Mouse (Mus musculus): ENCODE measurements around the gene Phyhd1. TPM values are rescaled to one million over a fixed set of nuclear protein-coding genes. Genes with fewer than 3 reads are reported as not detected.

Gene Phyhd1
- total RNA-seq, 1 experiment from 2014 or later: 9.6 TPM

DNA sequence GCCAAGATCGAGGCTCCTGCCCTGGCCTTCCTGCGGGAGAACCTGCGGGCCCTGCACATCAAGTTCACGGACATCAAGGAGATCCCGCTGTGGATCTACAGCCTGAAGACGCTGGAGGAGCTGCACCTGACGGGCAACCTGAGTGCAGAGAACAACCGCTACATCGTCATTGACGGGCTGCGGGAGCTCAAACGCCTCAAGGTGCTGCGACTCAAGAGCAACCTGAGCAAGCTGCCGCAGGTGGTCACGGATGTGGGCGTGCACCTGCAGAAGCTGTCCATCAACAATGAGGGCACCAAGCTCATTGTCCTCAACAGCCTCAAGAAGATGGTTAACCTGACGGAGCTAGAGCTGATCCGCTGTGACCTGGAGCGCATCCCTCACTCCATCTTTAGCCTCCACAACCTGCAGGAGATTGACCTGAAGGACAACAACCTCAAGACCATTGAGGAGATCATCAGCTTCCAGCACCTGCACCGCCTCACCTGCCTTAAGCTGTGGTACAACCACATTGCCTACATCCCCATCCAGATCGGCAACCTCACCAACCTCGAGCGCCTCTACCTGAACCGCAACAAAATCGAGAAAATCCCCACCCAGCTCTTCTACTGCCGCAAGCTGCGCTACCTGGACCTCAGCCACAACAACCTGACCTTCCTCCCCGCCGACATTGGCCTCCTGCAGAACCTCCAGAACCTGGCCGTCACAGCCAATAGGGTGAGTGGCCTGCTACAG lies 9.2 kb upstream of the Phyhd1 start:
- no peak for DNase-seq

DNA sequence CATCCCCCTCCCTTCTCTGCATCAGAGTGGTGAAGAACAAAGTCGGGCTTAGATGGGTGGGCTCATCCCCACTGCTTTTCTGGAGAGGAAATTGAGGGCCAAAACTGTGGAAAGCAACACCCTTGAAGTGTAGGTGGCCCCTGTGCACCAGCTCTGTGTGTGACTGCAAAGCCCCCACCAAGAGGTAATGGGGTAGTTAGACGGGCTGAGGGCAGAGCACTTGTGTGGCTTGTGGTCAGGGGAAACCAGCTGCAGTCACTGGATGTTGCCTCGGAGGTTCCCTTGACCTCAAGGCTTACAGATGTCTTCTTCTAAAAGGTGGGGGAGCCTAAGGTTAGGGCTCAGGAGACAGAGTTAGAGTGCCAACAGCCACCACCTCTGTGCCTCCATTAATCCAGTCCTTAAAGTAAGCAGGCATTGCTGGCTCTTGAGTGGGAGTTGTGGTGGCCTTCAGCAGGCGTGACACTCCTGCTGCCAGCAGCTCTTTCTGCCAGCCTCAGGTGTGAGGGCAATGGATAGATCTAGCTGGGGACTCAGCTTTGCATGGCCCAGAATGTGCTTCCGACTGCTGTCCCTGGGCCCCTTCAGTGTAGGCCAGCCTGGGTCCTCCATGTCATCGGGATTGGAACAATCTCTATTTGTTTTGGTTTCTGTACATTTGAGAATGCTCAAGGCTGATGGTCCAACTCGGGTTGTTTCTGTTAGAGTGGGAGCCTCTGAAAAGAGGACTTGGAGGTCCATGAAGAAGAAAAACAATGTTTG lies 8.1 kb upstream of the Phyhd1 start:
- no peak for DNase-seq

DNA sequence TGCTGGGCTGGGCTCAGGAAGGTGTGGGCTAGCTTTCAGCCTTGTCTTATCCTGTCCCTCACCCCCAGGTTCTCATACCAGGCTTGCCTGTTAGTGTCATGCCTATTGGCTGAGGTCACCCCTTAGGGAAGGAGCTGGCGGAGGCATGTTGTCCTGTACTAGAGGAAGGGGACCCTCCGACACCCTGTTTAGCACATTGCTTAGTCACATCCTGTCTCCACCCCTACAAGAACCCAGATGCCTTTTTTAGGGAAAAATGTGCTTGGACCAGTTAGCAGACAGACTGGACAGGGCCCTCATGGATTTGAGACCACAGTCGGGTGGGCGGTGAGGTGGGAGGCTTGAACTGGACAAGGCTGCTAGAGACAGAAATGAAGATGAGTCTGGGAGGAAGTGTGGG lies 7.4 kb upstream of the Phyhd1 start:
- DNase-seq: no peak

DNA sequence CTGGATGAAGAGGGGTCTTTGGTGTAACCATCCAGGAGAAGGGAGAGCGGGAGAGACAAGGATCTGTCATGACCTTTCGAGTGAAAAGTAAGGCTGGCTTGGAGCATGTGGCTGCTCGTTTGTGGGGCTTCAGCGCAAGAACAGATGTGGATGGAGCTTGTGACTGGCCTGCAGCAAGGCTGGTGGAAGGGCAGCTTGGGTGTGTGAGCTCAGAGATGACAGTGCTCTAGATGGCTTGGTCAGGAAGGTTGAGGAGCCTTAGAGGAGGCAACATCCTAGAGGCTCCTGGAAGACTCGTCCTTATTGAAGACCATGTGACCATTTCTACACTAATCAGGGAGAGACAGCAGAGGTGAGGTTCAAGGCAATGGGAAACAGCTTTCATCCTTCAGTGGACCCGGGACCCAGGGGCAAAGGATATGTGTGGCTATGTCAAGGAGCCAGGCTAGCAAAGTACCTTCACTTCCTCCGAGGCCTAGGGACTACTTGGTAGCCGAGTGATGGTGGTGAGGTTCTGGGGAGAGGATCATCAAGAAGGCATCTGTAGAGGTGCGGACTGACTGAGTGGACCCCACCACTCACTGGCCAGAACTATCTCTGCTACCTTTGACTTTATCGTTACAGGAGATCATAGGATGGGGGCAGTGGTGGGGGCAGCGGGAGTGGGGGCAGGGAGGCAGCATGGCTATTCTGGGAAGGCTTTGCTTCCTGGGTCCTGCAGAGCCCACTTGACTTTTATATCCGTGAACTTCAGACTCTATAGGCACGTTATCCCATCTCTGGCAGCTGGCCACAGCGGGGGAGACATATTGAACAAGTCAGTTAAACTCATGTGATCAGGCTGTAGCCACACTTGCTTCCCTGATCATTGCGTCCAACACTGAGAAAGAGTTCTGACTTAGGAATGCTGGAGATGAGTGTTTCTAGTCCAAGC lies 6.6 kb upstream of the Phyhd1 start:
- DNase-seq: no peak

DNA sequence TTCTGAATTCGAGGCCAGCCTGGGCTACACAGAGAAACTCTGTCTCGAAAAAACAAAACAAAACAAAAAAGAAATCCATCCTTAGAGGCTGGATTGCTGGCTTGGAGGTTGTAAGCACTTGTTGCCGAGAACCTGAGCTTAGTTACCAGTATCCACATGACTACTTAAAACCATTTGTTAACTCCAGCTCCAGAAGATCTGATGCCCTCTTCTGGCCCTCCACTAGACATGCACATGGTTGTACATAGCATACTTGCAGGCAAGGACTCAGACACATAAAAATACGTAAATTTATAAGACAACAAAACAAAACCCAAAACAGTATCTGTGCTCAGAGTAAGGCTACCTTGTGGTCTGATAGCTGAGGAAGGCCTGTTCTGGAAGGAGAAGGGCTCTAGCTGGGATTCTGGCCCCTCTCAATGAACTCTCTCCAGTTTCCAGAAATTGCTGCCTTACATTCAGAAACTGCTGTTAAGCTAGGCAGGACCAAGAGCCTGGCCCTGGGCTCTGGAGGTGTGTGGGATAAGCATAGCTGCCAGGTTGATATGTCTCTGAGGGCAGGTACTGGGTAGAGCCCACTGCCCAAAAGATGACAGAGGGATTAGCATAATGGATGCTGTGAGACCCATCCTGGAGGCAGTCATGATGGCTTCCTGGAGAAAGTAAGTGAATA lies 4.8 kb upstream of the Phyhd1 start:
- no peak for DNase-seq

DNA sequence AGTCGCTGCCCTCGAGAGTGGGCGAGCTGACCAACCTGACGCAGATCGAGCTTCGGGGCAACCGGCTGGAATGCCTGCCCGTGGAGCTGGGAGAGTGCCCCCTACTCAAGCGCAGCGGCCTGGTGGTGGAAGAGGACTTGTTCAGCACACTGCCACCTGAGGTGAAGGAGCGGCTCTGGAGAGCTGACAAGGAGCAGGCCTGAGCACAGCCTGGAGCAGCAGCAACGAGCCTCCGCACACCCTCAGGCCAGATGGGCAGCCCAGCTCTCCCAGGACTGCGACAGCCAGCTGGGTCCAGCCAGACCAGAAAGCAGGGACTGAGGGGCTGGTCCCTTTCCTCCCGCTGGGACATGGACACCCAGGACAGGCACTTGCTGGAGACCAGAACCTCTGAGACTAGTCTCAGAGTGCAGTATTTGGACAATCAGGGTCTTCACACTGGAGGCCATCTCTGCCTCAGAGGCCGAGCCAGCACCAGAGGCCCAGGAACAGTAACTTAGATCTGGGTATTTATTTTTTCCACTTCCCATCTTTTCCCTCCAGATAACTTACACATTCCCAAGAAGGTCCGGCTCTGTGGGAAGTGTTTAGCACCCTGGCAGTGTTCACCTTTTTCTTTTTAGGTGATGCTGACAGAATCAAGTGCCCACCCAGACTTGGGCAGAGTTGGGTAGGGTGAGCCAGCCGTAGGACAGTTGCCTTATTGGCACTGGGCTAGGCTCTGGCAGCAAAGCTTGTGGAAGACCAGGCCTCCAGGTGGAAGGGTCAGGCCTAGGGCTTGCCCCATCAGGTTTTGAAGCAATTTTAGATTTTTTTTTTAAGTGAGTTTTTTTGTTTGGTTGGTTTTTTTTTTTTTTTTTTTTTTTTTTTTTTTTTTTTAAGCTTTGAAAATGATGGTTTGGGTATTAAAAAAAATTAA lies 3.8 kb upstream of the Phyhd1 start:
- DNase-seq: no peak

DNA sequence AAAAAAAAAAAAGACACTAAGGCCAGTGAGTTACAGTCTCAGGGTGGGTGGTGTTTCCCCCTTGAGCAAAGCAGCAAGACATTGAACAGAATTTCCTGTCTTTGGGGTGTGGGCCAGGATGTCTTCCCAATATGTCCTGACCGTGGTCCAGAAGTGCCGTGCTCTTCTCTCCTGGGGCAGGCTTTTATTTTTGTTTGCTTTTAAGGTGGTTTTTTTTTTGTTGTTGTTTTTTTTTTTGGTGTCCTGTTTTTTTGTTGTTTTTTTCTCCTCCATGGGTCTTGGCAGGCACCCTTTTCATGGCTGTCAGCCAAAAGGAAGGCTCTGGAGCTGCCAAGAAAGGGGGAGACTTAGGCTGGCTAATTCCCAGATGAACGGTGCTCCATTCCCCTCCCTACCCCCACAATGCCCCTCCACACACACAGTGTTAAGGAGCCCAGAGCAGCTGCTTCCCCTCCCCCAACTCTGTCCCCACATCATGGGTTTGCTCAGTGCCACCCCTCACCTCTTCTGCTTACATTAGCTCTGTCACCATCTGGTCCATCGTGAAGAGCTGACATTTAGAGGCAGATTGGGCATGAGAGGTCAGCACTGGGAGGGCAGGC lies 3.1 kb upstream of the Phyhd1 start:
- DNase-seq: peak; percentile 68

DNA sequence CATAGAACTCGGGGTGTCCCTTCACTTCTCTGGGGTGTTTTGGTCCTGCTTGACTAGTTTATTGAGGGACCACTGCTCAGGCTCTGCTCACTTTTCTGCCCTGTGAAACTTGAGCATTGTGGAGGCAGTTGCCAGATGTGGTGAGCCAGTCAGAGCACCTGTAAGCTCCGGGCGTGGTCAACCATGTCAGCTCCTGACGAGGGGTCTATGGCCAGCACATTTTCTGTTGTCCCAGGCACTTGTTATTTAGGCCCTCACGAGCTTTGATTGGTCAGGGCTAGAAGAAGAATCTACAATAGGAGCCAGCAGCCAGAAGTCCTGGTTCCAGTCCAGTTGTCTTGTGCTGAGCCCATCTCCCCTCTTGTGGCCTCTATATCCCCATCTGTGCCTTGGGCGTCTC lies 2.2 kb upstream of the Phyhd1 start:
- no peak for DNase-seq

DNA sequence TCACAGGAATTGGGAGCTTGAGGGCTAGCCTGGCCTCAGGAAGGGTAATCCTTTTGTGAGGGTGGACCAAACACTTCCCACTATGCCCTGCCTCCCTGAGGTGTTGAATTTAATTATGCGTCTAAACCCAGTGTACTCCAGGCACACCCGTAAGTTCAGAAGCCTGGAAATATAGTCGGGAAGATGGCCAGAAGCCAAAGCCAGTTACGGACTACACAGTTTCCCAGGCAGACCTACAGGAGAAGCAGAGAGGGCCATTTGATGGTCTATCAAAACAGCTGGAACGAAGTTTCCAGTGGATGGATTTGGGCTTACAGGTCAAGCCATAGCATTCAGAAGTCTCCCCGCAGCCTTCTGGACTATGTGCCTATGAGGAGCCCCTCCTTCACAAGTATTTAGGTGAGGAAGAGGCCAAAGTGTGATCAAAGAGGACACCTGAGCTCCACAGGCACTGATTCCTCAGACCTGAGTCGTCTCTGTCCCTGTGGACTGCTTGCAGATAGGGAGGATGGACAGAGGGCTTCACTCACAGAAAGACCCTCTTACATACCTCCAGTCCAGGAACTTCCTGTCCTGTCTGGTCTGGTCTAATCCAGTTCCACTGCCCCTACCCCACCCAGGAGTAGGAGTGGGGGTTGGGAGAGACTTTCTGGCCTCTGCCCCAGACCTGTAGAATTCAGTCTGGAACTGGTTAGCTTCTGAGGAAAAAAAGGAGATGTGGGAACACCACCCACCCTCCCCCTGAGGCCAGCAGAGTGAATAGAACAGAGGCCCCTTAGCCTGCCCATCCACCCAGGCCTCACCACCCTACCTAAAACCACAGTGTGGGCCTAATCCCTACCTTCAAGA lies 1.1 kb upstream of the Phyhd1 start:
- DNase-seq: no peak

DNA sequence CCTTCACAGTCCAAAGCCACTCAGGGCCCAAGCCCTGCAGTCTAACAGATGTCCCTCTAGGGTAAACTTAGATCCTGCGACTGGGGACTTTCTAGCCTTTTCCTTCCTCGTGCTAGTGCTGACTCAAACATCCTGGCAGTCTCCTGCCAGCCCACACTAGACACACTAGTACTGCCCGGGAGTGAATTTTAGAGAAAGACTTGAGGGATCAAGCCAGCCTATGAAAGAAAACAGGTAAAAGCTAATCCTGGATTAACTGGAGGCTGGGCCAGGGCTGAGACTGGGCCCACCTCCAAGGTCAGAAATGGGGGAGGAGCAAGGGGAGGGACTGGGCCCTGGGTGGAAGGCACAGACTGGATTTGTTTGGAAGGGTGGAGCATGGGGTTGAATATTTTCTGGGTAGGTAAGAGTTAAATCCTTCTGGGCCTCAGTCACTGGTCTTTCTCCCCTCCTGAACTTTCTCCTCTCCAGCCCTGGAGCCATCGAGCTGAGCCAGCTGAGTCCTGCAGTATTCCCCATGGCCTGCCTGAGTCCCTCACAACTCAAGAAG lies 464 bp downstream of the Phyhd1 start:
- peak; percentile 69 for DNase-seq

DNA sequence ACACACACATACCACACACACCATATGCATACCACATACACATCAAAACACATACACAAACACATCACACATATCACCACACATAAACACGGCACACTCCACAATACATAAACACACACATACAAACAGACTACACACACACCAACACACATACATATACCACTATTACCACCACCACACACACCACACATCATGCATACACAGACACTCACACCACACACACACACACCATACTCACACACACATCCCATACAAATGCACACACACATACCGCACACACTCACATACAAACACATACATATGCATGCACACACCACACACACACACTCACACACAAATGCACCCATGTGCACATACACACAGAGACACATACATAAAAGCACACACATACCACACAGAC lies 1.5 kb downstream of the Phyhd1 start:
- no peak for DNase-seq

DNA sequence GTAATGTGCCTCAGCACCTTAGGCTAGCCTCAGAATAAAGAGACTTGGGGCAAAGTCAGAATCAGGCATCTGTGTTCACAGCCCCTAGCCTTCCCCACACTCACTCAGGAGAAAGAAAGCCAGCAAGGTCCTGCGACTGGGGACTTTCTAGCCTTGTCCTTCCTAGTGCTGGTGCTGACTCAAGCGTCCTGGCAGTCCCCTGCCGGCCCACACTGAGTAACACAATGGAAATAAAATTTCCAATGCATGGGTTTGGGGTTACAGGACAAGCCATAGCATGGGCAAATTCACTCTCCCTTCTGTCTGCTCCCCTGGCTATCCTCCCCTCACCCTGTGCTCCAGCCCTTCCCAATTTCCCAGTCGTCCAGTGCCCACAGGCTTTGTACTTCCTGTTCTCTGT lies 2.4 kb downstream of the Phyhd1 start:
- no peak for DNase-seq

DNA sequence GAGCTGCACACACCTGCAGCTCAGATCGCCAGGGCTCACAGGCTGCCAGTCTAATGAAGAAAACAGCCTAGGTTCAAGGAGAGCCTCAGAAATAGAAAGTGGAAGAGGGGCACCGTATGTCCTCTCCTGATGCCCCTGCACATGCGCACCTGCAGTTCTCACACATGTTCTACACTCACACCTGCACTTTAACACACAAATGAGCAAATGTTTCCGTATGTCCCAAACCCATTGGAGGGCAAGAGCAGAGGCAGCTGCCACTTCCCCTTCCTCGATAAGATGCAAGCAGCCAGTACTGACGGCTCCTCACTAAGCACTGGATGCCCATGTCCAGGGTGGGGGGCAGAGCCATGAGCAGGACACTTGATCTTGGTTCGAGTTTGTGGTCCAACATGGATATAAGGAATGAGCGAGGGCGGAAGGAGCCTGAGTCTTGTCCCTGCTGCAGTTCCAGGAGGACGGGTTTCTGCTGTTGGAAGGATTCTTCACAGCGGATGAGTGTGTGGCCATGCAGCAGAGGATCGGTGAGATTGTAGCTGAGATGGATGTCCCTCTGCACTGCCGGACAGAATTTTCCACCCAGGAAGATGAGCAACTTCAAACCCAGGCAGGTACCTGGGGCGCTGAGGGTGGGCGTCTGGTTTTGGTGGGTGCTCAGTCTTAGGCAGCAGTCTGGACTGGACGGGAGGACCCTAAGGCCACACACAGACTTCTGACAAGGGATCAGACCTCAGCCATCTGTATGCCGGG lies 3.4 kb downstream of the Phyhd1 start:
- no peak for DNase-seq

DNA sequence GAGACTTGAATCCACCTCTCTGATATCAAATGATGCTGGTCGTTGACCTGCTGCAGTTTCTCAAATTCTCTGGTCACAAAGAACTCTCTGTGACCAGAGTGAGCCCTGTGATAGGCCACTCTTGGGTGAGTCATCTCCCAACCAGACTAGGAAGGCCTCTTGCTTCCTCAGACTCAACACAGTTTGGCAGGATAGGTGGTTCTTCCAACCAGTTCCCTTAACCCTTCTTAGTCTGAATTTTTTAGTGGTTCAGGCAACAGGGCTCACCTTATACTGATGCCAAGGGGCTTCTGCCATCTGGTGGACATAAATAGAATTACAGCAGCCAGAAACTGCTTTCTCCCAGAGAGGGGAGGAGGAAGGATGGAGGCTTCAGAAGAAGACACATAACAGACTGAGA lies 4.1 kb downstream of the Phyhd1 start:
- no peak for DNase-seq

DNA sequence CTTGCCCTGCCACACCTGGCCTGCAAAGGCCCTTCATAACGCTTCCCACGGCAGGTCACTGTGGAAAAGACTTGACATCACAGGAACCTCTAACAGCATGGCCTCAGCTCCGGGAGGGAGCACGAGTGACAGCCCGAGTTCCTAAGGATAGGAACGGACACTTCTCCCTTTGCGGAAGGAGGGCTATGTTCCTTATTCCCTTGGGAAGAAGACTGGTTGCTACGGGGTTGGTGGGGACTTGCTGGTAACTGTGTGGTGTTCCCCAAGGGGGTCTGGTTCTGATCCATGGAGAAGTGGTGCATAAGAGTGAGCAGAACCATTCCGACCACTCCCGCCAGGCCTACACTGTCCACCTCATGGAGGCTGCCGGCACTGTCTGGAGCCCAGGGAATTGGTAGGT lies 14.7 kb downstream of the Phyhd1 start, which contains the start of gene Gm28038:
Gene Gm28038, plus strand, starts transcription at position 301 of the 400 bp plus-strand sequence.
- no peak for DNase-seq

DNA sequence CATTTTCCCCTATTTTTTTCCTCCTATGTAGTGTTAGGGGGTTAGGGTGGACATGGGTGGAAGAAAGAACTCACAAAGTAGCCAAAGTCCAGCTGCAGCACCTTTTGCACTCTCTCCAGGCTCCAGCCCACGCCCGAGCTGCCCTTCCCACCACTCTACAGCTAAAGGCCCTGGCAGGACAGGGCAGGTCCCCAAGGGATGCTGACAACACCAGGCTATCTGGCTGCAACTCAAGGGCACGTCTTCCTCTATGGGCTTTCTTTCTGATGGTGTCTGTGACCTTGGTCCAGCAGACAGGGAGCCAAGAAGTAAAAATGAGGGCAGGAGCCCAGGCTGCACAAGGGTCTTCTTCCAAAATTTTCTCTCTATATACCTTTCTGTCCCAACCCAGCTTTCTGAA lies 15.6 kb downstream of the Phyhd1 start:
- peak; percentile 61 for DNase-seq

DNA sequence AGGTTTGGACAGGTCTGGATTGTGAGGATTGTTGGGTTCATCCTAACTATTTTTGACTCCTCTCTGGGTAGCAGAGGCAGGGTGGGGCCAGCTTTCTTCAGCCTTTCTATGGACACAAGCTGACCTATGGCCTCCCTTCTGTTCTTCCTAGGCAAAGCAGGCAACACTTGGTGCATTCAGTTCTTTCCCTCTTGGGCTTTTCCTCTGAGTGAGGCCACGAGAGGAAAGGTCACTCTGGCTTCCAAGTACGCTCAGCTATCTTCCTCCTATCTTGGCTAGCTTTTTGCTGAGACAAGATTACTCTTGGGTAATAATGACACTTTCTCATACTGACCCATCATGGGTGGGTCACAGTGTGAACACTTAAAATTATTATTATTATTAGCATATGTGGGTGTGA lies 17.2 kb downstream of the Phyhd1 start:
- DNase-seq: no peak

DNA sequence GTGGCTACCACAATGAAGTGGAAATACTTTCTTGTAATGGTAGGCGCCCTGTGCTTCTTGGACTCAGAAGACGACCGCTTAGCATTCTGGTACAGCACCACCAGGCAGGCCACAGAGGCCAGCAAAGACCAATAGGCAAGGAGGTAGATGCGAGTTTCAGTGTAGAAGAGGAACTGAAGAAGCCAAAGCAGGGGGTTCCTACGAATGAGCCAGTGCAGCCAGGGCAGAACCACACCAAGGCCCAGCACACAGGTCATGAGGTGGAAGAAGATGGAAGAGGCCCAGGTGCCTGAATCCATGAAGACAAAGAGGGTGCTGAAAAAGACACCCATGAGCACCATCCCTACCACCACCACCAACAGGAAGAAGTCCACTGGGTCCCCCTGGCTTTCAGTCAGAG lies 19.0 kb downstream of the Phyhd1 start:
- DNase-seq: no peak

All from adrenal gland, postnatal 25 days (tissue).